Mouse (Mus musculus) adrenal gland, adult 18-20 months (tissue): ENCODE measurements around the gene Sprr3. TPM values are rescaled to one million over a fixed set of nuclear protein-coding genes. Genes with fewer than 3 reads are reported as not detected.
"Not testable (repeated sequence)": the region's sequence is repeated elsewhere in the genome, so short reads cannot be mapped to it uniquely, and the experiment has no call there.

Experiments
- DNase-seq, 2 experiments: peaks; one replicate each; pipeline ENCODE4 v3.0.0; 2021 to 2022; ENCODE audit warnings: low spot score in 2 of 2
- long read RNA-seq, 2 experiments: library from polyadenylated mRNA; stranded (forward); transcript quantifications; one replicate each; pipeline ENCODE4 v2.0.0; 2021
- total RNA-seq, 2 experiments: library from RNA; stranded (reverse); gene quantifications; 1 replicate in 1 of 2; 2 replicates in 1 of 2; pipeline ENCODE4 v1.2.3; 2021

Sprr3 gene
- total RNA-seq: not detected
- long read RNA-seq, experiment 1: 0 reads
- long read RNA-seq, experiment 2: 0 reads

GRCm38 (mm10) chr3:92458620-92459019 is at the start of gene Sprr3:
Sprr3 (minus strand) TSS chr3:92458720.
- DNase-seq: no peak

- DNase-seq: no peak
Observed at GRCm38 (mm10) chr3:92508185-92508584, 49.7 kb upstream of the Sprr3 start.

GRCm38 (mm10) chr3:92503528-92503927 is 45.0 kb upstream of the Sprr3 start:
- DNase-seq: no peak

GRCm38 (mm10) chr3:92500393-92500792 is 41.9 kb upstream of the Sprr3 start, which contains the start of gene Sprr4:
Sprr4 (minus strand) TSS chr3:92500493.
- no peak for DNase-seq

- DNase-seq: not testable (repeated sequence)
Observed at GRCm38 (mm10) chr3:92490262-92490661, 31.7 kb upstream of the Sprr3 start.

GRCm38 (mm10) chr3:92486307-92486706 is 27.8 kb upstream of the Sprr3 start:
- DNase-seq: no peak

GRCm38 (mm10) chr3:92485863-92486262 is 27.3 kb upstream of the Sprr3 start, which contains the start of gene Sprr1a:
Sprr1a (minus strand) TSS chr3:92485895.
- no peak for DNase-seq

GRCm38 (mm10) chr3:92481249-92481648 is 22.7 kb upstream of the Sprr3 start:
- DNase-seq: not testable (repeated sequence)

- DNase-seq: no peak
Observed at GRCm38 (mm10) chr3:92470111-92470510, 11.6 kb upstream of the Sprr3 start.

- no peak for DNase-seq
Observed at GRCm38 (mm10) chr3:92467424-92467823, 8.9 kb upstream of the Sprr3 start.

- no peak for DNase-seq
Observed at GRCm38 (mm10) chr3:92466576-92466975, 8.1 kb upstream of the Sprr3 start.

GRCm38 (mm10) chr3:92455151-92455550 is 3.4 kb downstream of the Sprr3 start:
- DNase-seq: no peak

GRCm38 (mm10) chr3:92440177-92440576 is 18.3 kb downstream of the Sprr3 start:
- no peak for DNase-seq

- no peak for DNase-seq
Observed at GRCm38 (mm10) chr3:92438689-92439088, 19.8 kb downstream of the Sprr3 start, which contains the start of gene Sprr1b. Sprr1b (minus strand) TSS chr3:92438789.

GRCm38 (mm10) chr3:92432282-92432681 is 26.2 kb downstream of the Sprr3 start, which contains the start of gene Sprr2k:
Sprr2k (plus strand) TSS chr3:92432582.
- DNase-seq: no peak

GRCm38 (mm10) chr3:92429323-92429722 is 29.2 kb downstream of the Sprr3 start, which contains the start of gene Gm9774:
Gm9774 (minus strand) TSS chr3:92429423.
- no peak for DNase-seq

- DNase-seq: no peak
Observed at GRCm38 (mm10) chr3:92417782-92418181, 40.7 kb downstream of the Sprr3 start, which contains the start of gene Sprr2j-ps. Sprr2j-ps (plus strand) TSS chr3:92418082.

GRCm38 (mm10) chr3:92407691-92408090 is 50.8 kb downstream of the Sprr3 start, which contains the start of gene Sprr2i:
Sprr2i (plus strand) TSS chr3:92407991.
- DNase-seq: no peak

Other genes with a start within 250 kb of the Sprr3 start
- not detected for gene Sprr2a1, start 242.9 kb downstream of the Sprr3 start, total RNA-seq
- not detected for gene Sprr2a2, start 242.8 kb downstream of the Sprr3 start, total RNA-seq
- not detected for gene Sprr2a3, start 173.3 kb downstream of the Sprr3 start, total RNA-seq
- gene Sprr2b, start 142.1 kb downstream of the Sprr3 start, total RNA-seq: not detected
- not detected for gene Sprr2d, start 119.6 kb downstream of the Sprr3 start, total RNA-seq
- not detected for gene Sprr2e, start 106.6 kb downstream of the Sprr3 start, total RNA-seq
- gene Sprr2f, start 93.5 kb downstream of the Sprr3 start, total RNA-seq: not detected
- not detected for gene Sprr2h, start 73.0 kb downstream of the Sprr3 start, total RNA-seq
- gene Sprr2i, start 50.7 kb downstream of the Sprr3 start, total RNA-seq: not detected
- not detected for gene Sprr2j-ps, start 40.6 kb downstream of the Sprr3 start, total RNA-seq
- 1 to 10 TPM; 4.1 to 4.8 TPM for gene Gm9774, start 29.3 kb downstream of the Sprr3 start, total RNA-seq
- not detected for gene Sprr2k, start 26.1 kb downstream of the Sprr3 start, total RNA-seq
- gene Sprr1b, start 19.9 kb downstream of the Sprr3 start, total RNA-seq: not detected
- gene Sprr1a, start 27.2 kb upstream of the Sprr3 start, total RNA-seq: not detected
- gene Sprr4, start 41.8 kb upstream of the Sprr3 start, total RNA-seq: not detected
- gene 2310046K23Rik, start 75.8 kb upstream of the Sprr3 start, total RNA-seq: not detected
- gene Ivl, start 115.0 kb upstream of the Sprr3 start, total RNA-seq: not detected
- gene Smcp, start 130.3 kb upstream of the Sprr3 start, total RNA-seq: not detected
- gene 2210017I01Rik, start 148.8 kb upstream of the Sprr3 start, total RNA-seq: not detected
- gene Lce6a, start 162.9 kb upstream of the Sprr3 start, total RNA-seq: not detected
- not detected for gene Lce1a1, start 189.6 kb upstream of the Sprr3 start, total RNA-seq
- gene Lce1b, start 198.2 kb upstream of the Sprr3 start, total RNA-seq: not detected
- gene Lce1a2, start 211.6 kb upstream of the Sprr3 start, total RNA-seq: not detected
- gene Lce1c, start 220.5 kb upstream of the Sprr3 start, total RNA-seq: not detected
- gene Lce1d, start 228.5 kb upstream of the Sprr3 start, total RNA-seq: not detected